Mouse (Mus musculus) kidney, embryonic 14.5 days (tissue): ENCODE results near the gene Ptprz1. TPM values are rescaled to one million over a fixed set of nuclear protein-coding genes. Genes with fewer than 3 reads are reported as not detected.
"Not testable (repeated sequence)": the region's sequence is repeated elsewhere in the genome, so short reads cannot be mapped to it uniquely, and the experiment has no call there.

ENCODE experiments used
- ATAC-seq: fragments of 200-750 bp; cut with Nextera tagmentation; 2 replicates; pipeline ENCODE4 v1.8.0; 2017; ENCODE audit warnings: moderate number of reproducible peaks, mild to moderate bottlenecking, moderate TSS enrichment, moderate library complexity; ENCODE audit not compliant: low FRiP score, low TSS enrichment
- H3K27ac ChIP-seq: fragments of 300-500 bp; sonication (generic); 2 replicates; pipeline ENCODE4 v1.5.1; 2014; ENCODE audit warnings: low read depth, mild to moderate bottlenecking, low read length, moderate library complexity, mixed read lengths
- H3K27me3 ChIP-seq: fragments of 300-500 bp; sonication (generic); 2 replicates; pipeline ENCODE4 v1.6.1; 2014; ENCODE audit warnings: mild to moderate bottlenecking, low read length; ENCODE audit not compliant: control insufficient read depth, insufficient read depth
- H3K36me3 ChIP-seq: fragments of 300-500 bp; sonication (generic); 2 replicates; pipeline ENCODE4 v1.6.1; 2014; ENCODE audit warnings: low read length, mixed read lengths; ENCODE audit not compliant: control insufficient read depth, insufficient read depth
- H3K4me1 ChIP-seq: fragments of 300-500 bp; sonication (generic); 2 replicates; pipeline ENCODE4 v1.6.1; 2014; ENCODE audit warnings: low read length, mixed read lengths; ENCODE audit not compliant: control insufficient read depth, insufficient read depth
- H3K4me2 ChIP-seq: fragments of 300-500 bp; sonication (generic); replicated peaks from 2 replicates; pipeline ENCODE4 v1.6.1; 2014; ENCODE audit warnings: low read depth, mild to moderate bottlenecking, low read length
- H3K4me3 ChIP-seq: fragments of 300-500 bp; sonication (generic); 2 replicates; pipeline ENCODE4 v1.5.1; 2014; ENCODE audit warnings: mild to moderate bottlenecking, low read length
- H3K9ac ChIP-seq: fragments of 300-500 bp; sonication (generic); 2 replicates; pipeline ENCODE4 v1.6.1; 2014; ENCODE audit warnings: low read depth, mild to moderate bottlenecking, low read length, moderate library complexity
- H3K9me3 ChIP-seq: fragments of 300-500 bp; sonication (generic); 2 replicates; pipeline ENCODE4 v1.6.1; 2016; ENCODE audit warnings: low read length; ENCODE audit not compliant: control insufficient read depth
- WGBS: fragments of 180-500 bp; shearing (Covaris S2); extraction: QIAGEN DNeasy Blood & Tissue Kit; methylation state at CpG from one replicate; pipeline ENCODE4 v1.1.7; 2014; 5-methylcytosine and 5-hydroxymethylcytosine counted together
- polyA plus RNA-seq: library from polyadenylated mRNA; unstranded; fragments of >200 nt; fragmentation: Nextera tagmentation; extraction: Ambion mirVana; gene quantifications from 2 replicates; pipeline ENCODE4 v1.2.1, GENCODE M21; 2014

Ptprz1 gene
- polyA plus RNA-seq, 1 experiment from 2014 or later: 2.5 TPM

GRCm38 (mm10) chr6:23079991-23080680 lies 204.8 kb downstream of the Ptprz1 start:
- ATAC-seq: no peak
- WGBS: 76% methylated on average over 3 of the region's 3 CpGs

GRCm38 (mm10) chr6:23084587-23085421 lies 209.5 kb downstream of the Ptprz1 start:
- no peak overlapping the region for H3K9ac ChIP-seq
- H3K4me3 ChIP-seq: no peak overlapping the region
- H3K27ac ChIP-seq: no peak overlapping the region
- WGBS: 95% methylated on average over 5 of the region's 5 CpGs
- no peak overlapping the region for H3K4me2 ChIP-seq
- 0 out of 2 replicates have a peak, but pooled peaks cover 2% of the 10 kb centered on the region for H3K9me3 ChIP-seq
- H3K27me3 ChIP-seq: no peaks in the 10 kb centered on the region
- ATAC-seq: no peak
- no peaks in the 10 kb centered on the region for H3K4me1 ChIP-seq
- no peaks in the 10 kb centered on the region for H3K36me3 ChIP-seq

More at GRCm38 (mm10) chr6:23079991-23080680, 204.8 kb downstream of the Ptprz1 start:
- no peak overlapping the region for H3K4me3 ChIP-seq
- H3K4me2 ChIP-seq: no peak overlapping the region
- no peaks in the 10 kb centered on the region for H3K27me3 ChIP-seq
- no peaks in the 10 kb centered on the region for H3K4me1 ChIP-seq
- no peaks in the 10 kb centered on the region for H3K36me3 ChIP-seq
- H3K27ac ChIP-seq: no peak overlapping the region
- H3K9me3 ChIP-seq: no peaks in the 10 kb centered on the region
- H3K9ac ChIP-seq: no peak overlapping the region

- not testable (repeated sequence) for H3K27me3 ChIP-seq, H3K9me3 ChIP-seq, H3K4me2 ChIP-seq, H3K4me1 ChIP-seq, H3K36me3 ChIP-seq, H3K9ac ChIP-seq, H3K4me3 ChIP-seq, H3K27ac ChIP-seq, ATAC-seq
- 83% methylated on average over 4 of the region's 4 CpGs for WGBS
These were observed 214.0 kb downstream of the Ptprz1 start for GRCm38 (mm10) chr6:23089292-23089691.

- not testable (repeated sequence) for H3K4me1 ChIP-seq, H3K27me3 ChIP-seq, H3K9ac ChIP-seq, H3K9me3 ChIP-seq, H3K4me3 ChIP-seq, H3K27ac ChIP-seq, ATAC-seq, H3K4me2 ChIP-seq, H3K36me3 ChIP-seq
- 91% methylated on average over 11 of the region's 11 CpGs for WGBS
These were observed 215.2 kb downstream of the Ptprz1 start for GRCm38 (mm10) chr6:23090346-23091055.
